Mouse (Mus musculus): ENCODE measurements around the gene Sh3bgrl3.

GRCm38 (mm10) chr4:134157558-134157957 is 29.0 kb upstream of the Sh3bgrl3 start:
- TF ChIP-seq POLR2A (IDR thresholded peaks at IDR 0.05; ENCODE audit: control insufficient read depth in 1 of 2, insufficient read depth in 1 of 2, low read depth in 1 of 2, low read length in 2 of 2, poor library complexity in 1 of 2) = no peak
- no peak for TF ChIP-seq CHD2 (IDR thresholded peaks at IDR 0.05; ENCODE audit: low read length)
- no peak for TF ChIP-seq GATA1 (IDR thresholded peaks at IDR 0.05; ENCODE audit: low read depth, low read length)
- no peak for TF ChIP-seq MXI1 (IDR thresholded peaks at IDR 0.05; ENCODE audit: low read depth, low read length)
- TF ChIP-seq CTCF (IDR thresholded peaks at IDR 0.05 in 2 of 3, conservative IDR thresholded peaks at IDR 0.05 in 1 of 3; ENCODE audit: control insufficient read depth in 1 of 3, insufficient read depth in 1 of 3, low read depth in 2 of 3, low read length in 3 of 3, poor library complexity in 1 of 3, severe bottlenecking in 1 of 3) = no peak
- TF ChIP-seq ZNF384 (IDR thresholded peaks at IDR 0.05; ENCODE audit: low read depth, low read length) = no peak
- no peak for TF ChIP-seq SMC3 (IDR thresholded peaks at IDR 0.05; ENCODE audit: low read depth, low read length)
- TF ChIP-seq MYC (IDR thresholded peaks at IDR 0.05; ENCODE audit: low read depth, low read length) = no peak
- TF ChIP-seq GABPA (IDR thresholded peaks at IDR 0.05; ENCODE audit: low read depth, low read length) = no peak
- TF ChIP-seq TAL1 (IDR thresholded peaks at IDR 0.05; ENCODE audit: low read length) = no peak
- TF ChIP-seq MAFK (IDR thresholded peaks at IDR 0.05; ENCODE audit: borderline replicate concordance, low read depth, low read length) = no peak
- no peak for TF ChIP-seq TBP (IDR thresholded peaks at IDR 0.05; ENCODE audit: low read depth, low read length)
- TF ChIP-seq EP300 (IDR thresholded peaks at IDR 0.05; ENCODE audit: low read depth in 1 of 2, low read length in 2 of 2) = no peak
- TF ChIP-seq MAX (IDR thresholded peaks at IDR 0.05; ENCODE audit: low read length) = no peak

Measured in MEL (cell line).